ENCODE assay signal across 8 mouse cellular contexts in genomic region chr4:116074861-116075620, GRCm38 (mm10). TPM values are rescaled to one million over a fixed set of nuclear protein-coding genes. Genes with fewer than 3 reads are reported as not detected.
DNase-seq lines count a peak whose midpoint lies in the region; ATAC-seq lines count a peak whose summit lies in the region.

Uqcrh (minus strand) TSS chr4:116075071.
Lrrc41 (plus strand) TSS chr4:116075269.

- H3K9ac ChIP-seq in kidney, embryonic 15.5 days, result peak within 1 kb of the TSS; percentile 79

- H3K4me2 ChIP-seq in kidney, embryonic 15.5 days, result peak within 1 kb of the TSS; percentile 80

- H3K36me3 ChIP-seq in heart, embryonic 10.5 days, result peaks cover 16% of the 10 kb centered on the region
- H3K36me3 ChIP-seq in kidney, embryonic 15.5 days, result peaks cover 15% of the 10 kb centered on the region

- peak; percentile 86 for ATAC-seq in erythroblast, adult 5-6 weeks (replicated peaks; ENCODE audit: low FRiP score, poor library complexity, severe bottlenecking)
- ATAC-seq in kidney, embryonic 15.5 days (replicated peaks; ENCODE audit: low FRiP score), result peak; percentile 93
- peak; percentile 90 for ATAC-seq in monocyte, adult 5-6 weeks (replicated peaks; ENCODE audit: insufficient number of reproducible peaks, low FRiP score, low TSS enrichment, poor library complexity, severe bottlenecking)

- WGBS in heart, embryonic 10.5 days, result under 1% methylated on average over 55 of the region's 55 CpGs
- WGBS in kidney, embryonic 15.5 days, result under 1% methylated on average over 55 of the region's 55 CpGs

- H3K4me3 ChIP-seq in heart, embryonic 10.5 days, result peak within 1 kb of the TSS; percentile 99
- peak within 1 kb of the TSS; percentile 81 for H3K4me3 ChIP-seq in kidney, embryonic 15.5 days (replicated peaks)

- DNase-seq in B cell, adult 2 months, result peak; percentile 96
- DNase-seq in brain, adult 2 months (ENCODE audit: low read depth, low spot score), result peak; percentile 99
- DNase-seq in heart, embryonic 10.5 days (ENCODE audit: low spot score), result peak; percentile 98
- DNase-seq in liver, result peak; percentile 96
- DNase-seq in spleen, postnatal 4 days (ENCODE audit: low spot score in 2 of 2), result peak; percentile 96 to 98

- H3K4me1 ChIP-seq in heart, embryonic 10.5 days, result peaks cover 35% of the 10 kb centered on the region
- H3K4me1 ChIP-seq in kidney, embryonic 15.5 days, result peaks cover 31% of the 10 kb centered on the region

- H3K27ac ChIP-seq in heart, embryonic 10.5 days, result peak within 1 kb of the TSS; percentile 99
- peak within 1 kb of the TSS; percentile 99 for H3K27ac ChIP-seq in kidney, embryonic 15.5 days

- no peaks in the 10 kb centered on the region for H3K9me3 ChIP-seq in heart, embryonic 10.5 days
- H3K9me3 ChIP-seq in kidney, embryonic 15.5 days (replicated peaks), result no peaks in the 10 kb centered on the region

- no peaks in the 10 kb centered on the region for H3K27me3 ChIP-seq in heart, embryonic 10.5 days (ENCODE audit: insufficient read depth, poor library complexity, severe bottlenecking)
- no peaks in the 10 kb centered on the region for H3K27me3 ChIP-seq in kidney, embryonic 15.5 days

RNA-seq across cellular contexts. Expression of gene Uqcrh, which starts in this region (rescaled TPM):
- total RNA-seq in erythroblast, adult 5-6 weeks (2015; ENCODE audit: low replicate concordance), result 197 and 223 TPM in 2 replicates
- total RNA-seq in erythroblast, adult 5-6 weeks (2017; ENCODE audit: low replicate concordance), result 191 and 235 TPM in 2 replicates
- 697 and 904 TPM in 2 replicates for polyA plus RNA-seq in heart, embryonic 10.5 days (2016; fragmentation: Nextera tagmentation; extraction: Ambion mirVana)
- polyA plus RNA-seq in kidney, embryonic 15.5 days (2015; fragmentation: Nextera tagmentation; extraction: Ambion mirVana), result 524 and 598 TPM in 2 replicates
- total RNA-seq in monocyte, adult 5-6 weeks (2017), result 438 to 562 TPM (median 516 TPM) in 3 replicates

RNA-seq across cellular contexts. Expression of gene Lrrc41, which starts in this region (rescaled TPM):
- total RNA-seq in erythroblast, adult 5-6 weeks (2015; ENCODE audit: low replicate concordance), result 3.5 and 9.0 TPM in 2 replicates
- 1.3 and 3.3 TPM in 2 replicates for total RNA-seq in erythroblast, adult 5-6 weeks (2017; ENCODE audit: low replicate concordance)
- polyA plus RNA-seq in heart, embryonic 10.5 days (2016; fragmentation: Nextera tagmentation; extraction: Ambion mirVana), result 69.1 and 77.9 TPM in 2 replicates
- 72.4 and 79.5 TPM in 2 replicates for polyA plus RNA-seq in kidney, embryonic 15.5 days (2015; fragmentation: Nextera tagmentation; extraction: Ambion mirVana)
- total RNA-seq in monocyte, adult 5-6 weeks (2017), result 5.2 to 13.2 TPM (median 8.6 TPM) in 3 replicates

Comparison
In these comparisons a context has a peak if more than half of its experiments do, and no peak if none do; other contexts are left out.
1. Peak in every context shown above with its lines: DNase-seq, ATAC-seq, H3K4me3 ChIP-seq and H3K27ac ChIP-seq.